Mouse (Mus musculus): ENCODE data around the gene Rora. TPM values are rescaled to one million over a fixed set of nuclear protein-coding genes. Genes with fewer than 3 reads are reported as not detected.

Gene Rora
- polyA plus RNA-seq, 1 experiment: 15.5 TPM

DNA sequence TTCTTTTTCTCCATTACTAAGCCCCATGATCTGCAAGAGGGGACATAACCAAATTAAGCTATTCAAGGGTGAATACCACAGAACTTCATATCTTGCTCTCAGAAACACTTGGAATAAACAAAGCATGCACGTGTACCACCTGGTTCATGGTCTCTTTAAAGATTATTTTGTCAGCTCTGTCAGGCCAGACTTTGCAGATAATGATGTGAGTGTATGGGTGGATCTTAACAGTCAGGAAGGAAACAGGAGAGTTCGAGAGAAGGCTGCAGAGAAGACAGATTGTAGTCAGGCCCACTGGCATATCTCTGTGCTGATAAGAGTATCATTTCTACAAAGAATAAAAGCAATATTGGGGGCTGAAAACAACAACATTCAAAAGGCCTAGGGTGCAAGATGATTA is 463.2 kb downstream of the Rora start:
- DNase-seq (ENCODE audit: extremely low spot score in 1 of 2, low spot score in 1 of 2): no peak

DNA sequence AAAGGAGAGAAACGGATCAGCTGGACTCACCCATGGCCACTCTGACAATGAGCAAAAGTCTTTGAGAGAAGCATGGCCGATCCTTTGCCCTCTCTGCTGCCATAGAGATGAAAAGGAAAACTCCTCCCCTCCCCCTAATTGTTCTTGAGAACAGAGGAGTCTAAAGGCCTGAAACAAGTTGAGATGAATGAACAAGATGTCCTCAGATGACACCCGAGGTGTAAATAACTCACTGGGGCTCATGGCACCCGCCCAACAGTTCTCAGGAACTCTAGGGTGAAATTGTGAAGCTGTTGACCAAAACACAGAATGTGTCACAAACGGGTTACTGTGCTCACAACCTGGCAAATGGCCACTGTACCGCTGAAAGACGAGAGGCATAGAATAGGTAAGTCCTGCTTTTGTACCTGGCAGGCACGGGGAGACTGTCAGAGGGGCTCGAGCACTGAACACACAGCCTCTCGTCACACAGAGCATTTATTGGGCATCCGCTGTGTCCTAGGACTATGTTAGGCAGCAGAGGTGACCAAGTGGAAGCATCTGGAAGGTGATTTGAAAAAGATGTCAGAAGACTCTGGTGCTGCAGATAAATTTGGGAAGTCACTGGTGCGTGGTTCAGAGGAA is 467.6 kb downstream of the Rora start:
- DNase-seq (ENCODE audit: extremely low spot score in 1 of 2, low spot score in 1 of 2): no peak

GRCm38 (mm10) chr9:69125011-69125786 is 471.6 kb downstream of the Rora start:
- peak in 1 of 2 experiments; percentile 52 for DNase-seq (ENCODE audit: extremely low spot score in 1 of 2, low spot score in 1 of 2)

DNA sequence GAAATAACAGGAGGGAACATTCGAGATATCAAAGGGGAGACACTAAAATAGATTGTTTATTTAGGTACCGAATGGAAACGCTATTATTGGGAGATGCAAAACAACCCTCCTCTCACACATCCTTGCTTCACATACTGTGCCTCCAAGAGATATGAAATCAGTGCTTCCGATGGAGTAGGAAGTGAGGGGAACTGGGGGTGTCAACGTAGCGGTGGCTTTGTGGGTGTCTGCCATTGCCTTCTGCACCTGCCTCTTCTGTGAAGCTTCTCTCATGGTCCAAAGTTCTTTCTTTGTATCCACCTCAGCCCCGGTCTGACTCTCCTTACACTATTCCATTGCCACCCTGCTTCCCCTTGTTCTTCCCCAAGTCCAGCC is 472.2 kb downstream of the Rora start:
- peak in 1 of 2 experiments; percentile 48 for DNase-seq (ENCODE audit: extremely low spot score in 1 of 2, low spot score in 1 of 2)

- DNase-seq (ENCODE audit: extremely low spot score in 1 of 2, low spot score in 1 of 2): no peak
Observed at GRCm38 (mm10) chr9:69126595-69126994, 473.0 kb downstream of the Rora start.

- DNase-seq (ENCODE audit: extremely low spot score in 1 of 2, low spot score in 1 of 2): no peak
Observed at GRCm38 (mm10) chr9:69128335-69128734, 474.7 kb downstream of the Rora start.

- peak in 1 of 2 experiments; percentile 35 for DNase-seq (ENCODE audit: extremely low spot score in 1 of 2, low spot score in 1 of 2)
Observed at GRCm38 (mm10) chr9:69132995-69133394, 479.4 kb downstream of the Rora start.

GRCm38 (mm10) chr9:69133696-69134095 is 480.1 kb downstream of the Rora start:
- DNase-seq (ENCODE audit: extremely low spot score in 1 of 2, low spot score in 1 of 2): no peak

DNA sequence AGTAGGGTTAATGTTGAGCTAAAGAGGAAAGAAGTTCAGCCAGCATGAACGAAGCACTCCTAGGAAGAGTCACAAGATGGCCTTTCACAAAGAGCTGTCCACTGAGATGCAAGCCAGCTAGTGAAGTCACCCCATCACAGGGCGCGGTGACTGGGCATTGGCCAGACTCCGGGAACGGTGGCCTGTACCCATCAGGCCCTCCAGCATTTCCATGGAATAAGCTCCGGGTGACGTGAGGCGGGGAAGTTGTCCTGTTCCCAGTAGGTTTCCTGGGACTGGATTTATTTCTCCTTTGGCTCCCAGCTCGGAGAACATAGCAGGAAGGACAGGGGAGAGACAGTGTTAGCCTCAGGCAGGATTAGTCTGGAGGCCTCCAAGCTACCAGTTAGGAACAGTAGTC is 481.0 kb downstream of the Rora start:
- DNase-seq (ENCODE audit: extremely low spot score in 1 of 2, low spot score in 1 of 2): no peak

DNA sequence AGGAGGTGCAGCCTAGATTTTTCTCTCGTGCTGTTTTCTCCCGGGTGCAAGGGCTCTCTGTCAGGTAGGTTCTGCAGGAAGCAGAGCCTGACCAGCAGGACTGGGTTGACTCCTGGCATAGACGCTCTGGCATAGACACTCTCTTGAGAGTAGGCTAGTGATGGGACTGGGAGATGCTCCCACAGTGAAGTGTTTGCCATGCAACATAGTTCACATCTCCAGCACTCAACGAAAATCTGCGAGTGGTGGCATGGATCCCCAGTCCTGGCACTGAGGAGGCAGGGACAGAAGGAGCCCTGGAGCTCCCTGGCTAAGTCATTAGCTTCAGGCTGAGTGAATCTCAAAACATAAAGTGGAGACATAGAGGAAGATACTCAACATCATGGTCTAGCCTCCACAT is 483.2 kb downstream of the Rora start:
- no peak for DNase-seq (ENCODE audit: extremely low spot score in 1 of 2, low spot score in 1 of 2)

DNA sequence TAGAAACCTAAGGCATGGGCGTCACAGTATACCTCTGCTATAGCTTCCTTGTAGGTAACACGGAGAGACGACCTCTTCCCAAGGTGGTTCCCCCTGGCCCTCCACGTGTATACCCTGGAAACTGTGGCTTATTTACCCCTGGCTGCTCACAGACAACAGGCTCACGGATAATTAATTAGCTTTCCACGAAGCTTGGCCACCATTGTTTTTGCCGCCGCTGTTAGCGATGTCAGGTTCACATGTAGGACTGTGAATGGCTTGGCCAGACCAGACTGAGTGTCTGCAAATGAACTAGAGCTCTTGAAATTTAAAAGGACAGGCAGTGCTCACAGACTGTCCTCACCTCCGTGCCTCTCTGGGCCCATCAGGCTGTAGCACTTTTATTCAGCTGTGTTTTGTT is 483.8 kb downstream of the Rora start:
- no peak for DNase-seq (ENCODE audit: extremely low spot score in 1 of 2, low spot score in 1 of 2)

GRCm38 (mm10) chr9:69140144-69140543 is 486.6 kb downstream of the Rora start:
- no peak for DNase-seq (ENCODE audit: extremely low spot score in 1 of 2, low spot score in 1 of 2)

DNA sequence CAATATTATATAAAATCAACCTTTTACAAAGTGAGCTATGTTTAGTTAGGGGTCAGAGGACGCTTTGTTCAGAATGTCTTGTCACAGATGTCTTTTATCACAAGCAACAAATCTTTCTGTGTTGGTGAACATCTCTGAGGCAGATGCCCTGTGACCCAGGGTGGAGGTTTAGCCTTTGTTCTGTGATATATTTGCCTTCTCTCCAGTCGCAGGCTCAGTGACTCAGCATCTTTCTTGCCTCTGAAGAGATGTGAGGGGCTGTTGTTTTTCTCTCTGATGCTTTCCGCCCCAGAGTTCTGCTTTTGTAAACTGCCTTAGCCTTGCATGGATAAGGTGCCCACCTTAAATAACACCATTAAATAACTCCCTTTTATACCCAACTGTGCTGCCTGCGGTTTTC is 488.3 kb downstream of the Rora start:
- no peak for DNase-seq (ENCODE audit: extremely low spot score in 1 of 2, low spot score in 1 of 2)

DNA sequence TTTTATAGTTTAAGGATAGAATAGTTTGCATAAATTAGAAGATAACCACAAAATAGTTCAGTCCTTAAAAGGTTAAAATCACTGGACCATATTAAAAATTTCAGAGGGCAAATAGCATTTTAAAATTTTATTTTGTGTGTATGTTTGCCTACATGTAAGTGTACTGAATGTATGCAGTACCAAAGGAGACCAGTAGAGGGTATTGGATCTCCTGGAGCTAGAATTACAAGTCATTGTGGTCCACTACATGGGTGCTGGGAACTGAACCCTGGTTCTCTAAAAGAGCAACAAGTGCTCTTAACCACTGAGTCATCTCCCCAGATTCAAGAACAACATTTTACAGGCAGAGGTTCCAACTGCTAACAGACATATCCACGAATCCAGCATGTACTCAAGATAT is 493.4 kb downstream of the Rora start:
- no peak for DNase-seq (ENCODE audit: extremely low spot score in 1 of 2, low spot score in 1 of 2)

DNA sequence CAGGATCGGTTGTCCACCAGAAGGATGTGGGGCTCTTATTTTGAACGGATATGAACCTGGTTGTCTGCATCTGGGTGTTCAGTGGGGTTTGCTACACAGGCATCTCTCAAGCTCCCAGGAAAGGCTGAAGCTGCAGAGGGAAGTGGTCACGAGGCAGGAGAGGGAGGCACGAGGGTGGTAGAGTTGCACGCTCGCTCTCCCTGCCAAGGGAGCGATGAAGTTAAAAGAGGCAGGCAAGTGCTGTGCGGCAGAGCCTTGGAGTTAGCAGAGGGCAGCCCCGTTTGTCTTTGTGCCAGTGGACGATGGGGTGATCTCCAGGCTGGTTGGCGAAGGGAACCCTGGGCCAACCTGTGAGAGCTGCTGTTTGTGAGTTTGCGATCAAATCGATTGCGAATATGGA is 496.6 kb downstream of the Rora start:
- DNase-seq (ENCODE audit: extremely low spot score in 1 of 2, low spot score in 1 of 2): peak in 1 of 2 experiments; percentile 25

GRCm38 (mm10) chr9:69154684-69155083 is 501.1 kb downstream of the Rora start:
- DNase-seq (ENCODE audit: extremely low spot score in 1 of 2, low spot score in 1 of 2): no peak

DNA sequence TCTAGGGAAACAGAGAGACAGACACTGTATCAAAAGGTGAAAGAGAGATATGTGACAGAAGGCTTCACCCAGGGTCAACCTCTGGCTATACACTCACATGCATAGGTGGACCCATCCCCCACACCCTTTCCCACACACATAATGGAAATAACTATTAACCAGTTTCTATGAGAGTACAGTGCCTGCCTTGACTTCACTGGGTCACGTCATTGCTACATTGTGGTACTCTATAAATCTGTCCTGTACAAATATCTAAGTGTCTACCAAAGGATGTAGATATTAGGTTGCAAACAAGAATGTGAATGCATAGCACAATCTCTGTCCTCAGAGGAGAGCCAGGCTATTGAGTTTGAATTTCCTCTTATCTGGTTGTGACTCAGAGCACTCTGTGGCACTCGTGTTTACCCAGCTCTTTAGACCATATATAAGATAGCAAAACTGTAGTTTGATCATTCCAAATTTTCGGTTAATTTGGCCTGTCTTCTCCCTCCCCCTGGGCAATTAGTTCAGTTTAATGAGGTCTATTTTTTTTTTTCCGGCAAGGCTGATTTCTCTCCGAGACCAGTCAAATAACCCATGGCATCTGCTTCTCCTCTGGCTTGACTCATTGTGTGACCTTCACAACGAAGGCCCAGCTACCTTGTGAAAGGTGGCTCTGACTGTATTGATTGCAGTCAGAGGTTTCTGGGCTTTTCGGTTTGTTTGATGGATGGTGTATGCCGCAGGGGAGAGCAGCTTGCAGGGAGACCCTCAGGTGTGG is 502.4 kb downstream of the Rora start:
- no peak for DNase-seq (ENCODE audit: extremely low spot score in 1 of 2, low spot score in 1 of 2)

DNA sequence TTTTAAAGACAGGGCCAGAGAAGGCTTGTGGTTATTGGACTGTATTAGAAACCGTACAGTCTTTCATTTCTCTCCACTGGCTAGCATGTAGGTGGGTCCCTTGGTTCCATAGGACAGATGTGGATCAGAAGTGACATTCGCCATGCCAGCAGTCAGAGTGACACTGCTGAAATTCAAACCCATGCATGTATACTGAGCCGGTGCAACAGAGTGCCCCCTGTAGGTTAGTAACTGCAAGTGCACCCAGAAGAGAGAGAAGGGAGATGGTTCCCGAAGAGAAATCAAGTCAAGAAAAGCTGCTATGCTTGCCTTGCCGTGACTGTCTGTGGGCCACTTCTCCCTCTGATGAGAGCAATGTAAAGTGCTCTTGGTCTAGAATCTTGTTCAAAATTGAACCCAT is 507.2 kb downstream of the Rora start:
- no peak for DNase-seq (ENCODE audit: extremely low spot score in 1 of 2, low spot score in 1 of 2)

GRCm38 (mm10) chr9:69164653-69165052 is 511.1 kb downstream of the Rora start:
- DNase-seq (ENCODE audit: extremely low spot score in 1 of 2, low spot score in 1 of 2): peak in 1 of 2 experiments; percentile 19

DNA sequence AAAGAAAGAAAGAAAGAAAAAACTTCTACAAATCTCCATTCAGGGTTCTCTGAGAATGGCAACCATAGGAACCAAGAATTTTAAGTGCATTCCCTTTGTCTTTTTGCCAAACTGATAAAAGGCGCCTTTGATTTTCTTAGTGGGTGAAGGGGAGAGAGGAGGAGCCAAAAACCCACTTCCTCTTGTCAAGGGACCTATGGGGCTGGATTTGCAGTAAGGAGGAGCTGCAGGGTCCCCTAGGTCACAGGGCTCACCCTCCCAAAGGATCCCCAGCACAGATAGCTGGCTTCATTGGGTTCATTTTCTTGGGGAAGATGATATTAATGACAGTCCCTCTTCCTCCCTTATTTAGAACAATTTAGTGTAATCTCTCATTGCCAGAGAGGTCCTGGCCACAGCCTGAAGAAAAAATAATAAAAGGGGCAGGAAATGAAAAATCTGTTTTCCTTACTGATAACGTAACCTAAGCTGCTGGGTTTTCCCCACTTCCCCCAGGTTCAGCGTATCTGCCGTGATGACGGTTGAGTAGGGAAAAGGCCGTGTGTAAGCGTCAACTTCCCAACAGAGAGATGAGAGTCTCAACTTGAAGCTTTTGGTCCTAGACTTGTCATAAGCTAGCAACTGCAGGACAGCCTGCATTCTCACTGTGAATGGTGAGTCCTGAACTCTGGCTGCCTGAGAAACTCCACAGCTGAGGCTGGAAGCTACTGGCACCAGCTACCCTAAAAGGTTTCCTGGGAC is 511.7 kb downstream of the Rora start:
- DNase-seq (ENCODE audit: extremely low spot score in 1 of 2, low spot score in 1 of 2): no peak

- DNase-seq (ENCODE audit: extremely low spot score in 1 of 2, low spot score in 1 of 2): no peak
Observed at GRCm38 (mm10) chr9:69174061-69174460, 520.5 kb downstream of the Rora start.
